Mouse (Mus musculus) midbrain, embryonic 16.5 days (tissue): ENCODE results near the gene Cox7a2l. TPM values are rescaled to one million over a fixed set of nuclear protein-coding genes. Genes with fewer than 3 reads are reported as not detected.
A peak's percentile ranks its signal among the peaks of the same experiment; 100 is the strongest.

ENCODE experiments used
- ATAC-seq: fragments of 200-750 bp; cut with Nextera tagmentation; 2 replicates; pipeline ENCODE4 v1.8.0; 2017; ENCODE audit warnings: moderate TSS enrichment
- H3K27ac ChIP-seq: fragments of 300-500 bp; sonication (generic); 2 replicates; pipeline ENCODE4 v1.5.1; 2014; ENCODE audit warnings: mild to moderate bottlenecking, low read length, mixed read lengths
- H3K27me3 ChIP-seq: fragments of 300-500 bp; sonication (generic); 2 replicates; pipeline ENCODE4 v1.6.1; 2014; ENCODE audit warnings: low read depth, low read length, mixed read lengths; ENCODE audit not compliant: control insufficient read depth, insufficient read depth
- H3K36me3 ChIP-seq: fragments of 300-500 bp; sonication (generic); 2 replicates; pipeline ENCODE4 v1.6.1; 2014; ENCODE audit warnings: mild to moderate bottlenecking, low read length, moderate library complexity, mixed read lengths; ENCODE audit not compliant: control insufficient read depth, insufficient read depth
- H3K4me1 ChIP-seq: fragments of 300-500 bp; sonication (generic); 2 replicates; pipeline ENCODE4 v1.6.1; 2014; ENCODE audit warnings: mild to moderate bottlenecking, low read length, mixed read lengths; ENCODE audit not compliant: control insufficient read depth, insufficient read depth
- H3K4me2 ChIP-seq: fragments of 300-500 bp; sonication (generic); 2 replicates; pipeline ENCODE4 v1.6.1; 2014; ENCODE audit warnings: mild to moderate bottlenecking, low read length, mixed read lengths
- H3K4me3 ChIP-seq: fragments of 300-500 bp; sonication (generic); 2 replicates; pipeline ENCODE4 v1.5.1; 2014; ENCODE audit warnings: low read depth, mild to moderate bottlenecking, low read length, moderate library complexity, mixed read lengths
- H3K9ac ChIP-seq: fragments of 300-500 bp; sonication (generic); 2 replicates; pipeline ENCODE4 v1.6.1; 2014; ENCODE audit warnings: low read depth, low read length, mixed read lengths
- H3K9me3 ChIP-seq: fragments of 300-500 bp; sonication (generic); replicated peaks from 2 replicates; pipeline ENCODE4 v1.6.1; 2014; ENCODE audit warnings: mild to moderate bottlenecking, low read length, mixed read lengths; ENCODE audit not compliant: control insufficient read depth, poor library complexity, severe bottlenecking
- WGBS: fragments of 180-500 bp; shearing (Covaris S2); extraction: QIAGEN DNeasy Blood & Tissue Kit; methylation state at CpG from one replicate; pipeline ENCODE4 v1.1.7; 2014; 5-methylcytosine and 5-hydroxymethylcytosine counted together
- polyA plus RNA-seq: library from polyadenylated mRNA; unstranded; fragments of >200 nt; fragmentation: Nextera tagmentation; extraction: Ambion mirVana; gene quantifications from 2 replicates; pipeline ENCODE4 v1.2.1, GENCODE M21; 2015

The Cox7a2l gene
- polyA plus RNA-seq: 179 and 191 TPM in 2 replicates

DNA sequence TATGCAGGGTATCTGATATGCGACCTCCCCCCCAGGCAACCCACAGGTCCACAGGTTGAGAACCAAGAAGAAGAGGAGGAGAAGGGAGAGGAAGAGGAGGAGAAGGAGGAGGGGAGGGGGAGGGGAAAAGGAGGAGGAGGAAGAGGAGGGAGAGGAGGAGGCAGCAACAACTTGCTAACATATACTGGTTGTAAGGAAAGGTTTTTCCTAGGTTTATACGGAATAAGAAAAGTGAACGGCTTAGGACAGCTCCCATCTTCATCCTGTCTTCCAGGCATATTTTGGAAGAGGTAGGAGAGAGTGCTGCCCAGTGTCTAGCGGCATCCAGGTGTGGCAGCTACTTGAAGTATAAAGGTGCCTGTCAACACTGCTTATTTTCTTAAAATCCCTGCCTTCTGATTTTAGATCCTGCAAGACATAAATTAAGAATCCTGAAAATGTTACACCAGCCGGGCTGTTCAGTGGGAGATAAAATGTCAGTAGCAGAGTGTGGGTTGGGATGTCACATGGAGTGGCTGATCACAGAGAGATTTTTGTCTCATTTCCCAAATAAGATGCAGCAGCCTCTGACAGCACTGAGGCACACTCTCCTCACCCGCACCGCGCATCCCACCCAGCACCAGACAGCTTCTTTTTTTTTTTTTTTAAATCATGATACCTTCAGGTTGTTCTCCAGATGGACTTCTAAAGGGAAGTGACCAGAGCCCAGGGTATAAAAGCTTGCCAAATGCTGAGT is at the start of gene Cox7a2l:
Gene Cox7a2l, minus strand, starts transcription at position 51 of the 736 bp plus-strand sequence.
- ATAC-seq: no peak
- no peak within 1 kb of the TSS for H3K27ac ChIP-seq
- 95% methylated on average over 8 of the region's 8 CpGs for WGBS

DNA sequence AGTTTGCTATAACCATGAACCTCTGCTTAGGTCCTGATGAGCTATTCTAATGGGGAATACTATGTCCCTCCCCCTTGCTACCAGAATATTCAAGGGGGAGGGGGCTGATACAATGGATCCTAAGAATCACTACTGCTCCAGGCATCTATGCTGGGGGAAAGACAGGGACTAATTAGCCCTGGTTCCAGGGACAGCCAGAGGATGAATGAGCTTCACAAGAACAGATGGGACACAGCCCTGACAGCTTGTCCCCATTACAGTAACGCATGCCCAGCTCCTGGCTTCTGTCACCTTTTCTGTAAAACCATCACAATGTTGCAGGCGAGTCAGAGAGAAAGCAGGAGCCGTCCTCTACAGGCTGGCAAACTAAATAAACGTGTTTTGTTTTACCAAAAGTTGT is 48.4 kb upstream of the Cox7a2l start:
- H3K9me3 ChIP-seq: no peaks in the 10 kb centered on the region
- peak; percentile 58; the same call in 1 of the 2 replicates for ATAC-seq
- WGBS: 55% methylated on average over 4 of the region's 4 CpGs
- no peaks in the 10 kb centered on the region for H3K36me3 ChIP-seq
- no peak overlapping the region for H3K4me3 ChIP-seq
- H3K9ac ChIP-seq: no peak overlapping the region
- no peak overlapping the region for H3K4me2 ChIP-seq
- H3K27ac ChIP-seq: no peak overlapping the region
- no peaks in the 10 kb centered on the region for H3K4me1 ChIP-seq
- no peaks in the 10 kb centered on the region for H3K27me3 ChIP-seq

More for the DNA sequence above, at the start of gene Cox7a2l:
- Histone ChIP-seq H3K9me3 (no peaks in the 10 kb centered on the region), H3K9ac (no peak within 1 kb of the TSS), H3K4me3 (no peak within 1 kb of the TSS), H3K4me2 (no peak within 1 kb of the TSS), H3K4me1 (peaks cover 19% of the 10 kb centered on the region), H3K27me3 (no peaks in the 10 kb centered on the region), H3K36me3 (no peaks in the 10 kb centered on the region)

DNA sequence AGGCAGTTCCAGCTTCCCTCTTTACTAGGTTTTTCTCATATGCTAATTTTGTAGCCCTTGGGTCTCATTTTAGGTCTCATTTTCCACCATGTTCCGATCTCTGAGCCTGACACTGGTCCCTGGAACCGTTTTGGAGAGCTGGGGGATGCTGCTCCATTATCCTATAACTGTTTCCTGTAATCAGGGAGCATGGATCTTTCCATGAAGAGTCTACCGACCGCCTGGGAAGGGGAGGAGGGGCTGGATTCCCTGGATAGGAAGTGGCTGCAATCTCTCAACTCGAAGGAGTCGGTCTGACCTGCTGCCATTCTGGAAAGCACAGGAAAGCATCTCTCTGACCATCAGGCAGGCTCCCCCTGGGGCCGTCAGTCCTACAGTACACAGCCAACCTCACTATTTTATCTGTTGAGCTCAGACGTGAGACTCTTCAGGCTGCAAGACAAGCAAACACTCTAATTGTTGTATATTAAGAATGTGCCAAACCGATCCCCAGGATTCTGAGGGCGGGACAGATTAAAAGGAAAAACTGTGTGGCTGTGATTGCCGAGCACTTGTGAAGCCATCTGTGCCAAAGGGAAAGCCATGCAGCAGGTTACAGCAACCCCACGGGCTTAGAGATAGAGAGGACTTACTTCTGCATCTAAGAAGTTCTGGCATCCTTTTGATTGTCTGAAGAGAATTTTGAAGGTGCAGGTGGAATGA is 47.1 kb upstream of the Cox7a2l start:
- Histone ChIP-seq H3K4me2 (no peak overlapping the region), H3K27me3 (no peaks in the 10 kb centered on the region), H3K4me3 (no peak overlapping the region), H3K36me3 (no peaks in the 10 kb centered on the region), H3K27ac (no peak overlapping the region), H3K9ac (no peak overlapping the region), H3K9me3 (no peaks in the 10 kb centered on the region), H3K4me1 (no peaks in the 10 kb centered on the region)
- no peak for ATAC-seq
- WGBS: 69% methylated on average over 12 of the region's 12 CpGs

DNA sequence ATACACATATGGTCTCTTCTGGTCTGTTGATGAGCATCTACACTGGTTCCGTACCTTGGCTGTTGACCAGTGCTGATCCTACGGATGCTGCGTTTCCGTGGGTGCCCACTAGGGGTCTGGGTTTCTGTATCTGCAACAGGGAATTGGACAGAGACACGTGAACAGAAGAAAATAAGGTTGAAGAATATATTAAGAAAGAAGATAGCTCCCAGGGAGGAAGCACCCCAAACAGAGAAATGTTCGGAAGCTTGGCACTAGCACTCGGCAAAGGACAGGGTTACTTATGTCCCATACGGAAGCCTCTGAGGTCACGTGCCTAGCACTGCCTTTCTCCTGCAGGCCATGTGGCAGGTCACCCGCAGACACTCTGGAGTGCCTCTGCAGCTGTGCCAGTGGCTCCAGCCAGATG is 46.6 kb upstream of the Cox7a2l start:
- no peak overlapping the region for H3K4me3 ChIP-seq
- H3K9me3 ChIP-seq: no peaks in the 10 kb centered on the region
- no peaks in the 10 kb centered on the region for H3K27me3 ChIP-seq
- H3K27ac ChIP-seq: no peak overlapping the region
- H3K9ac ChIP-seq: no peak overlapping the region
- WGBS: 47% methylated on average over 10 of the region's 10 CpGs
- no peak overlapping the region for H3K4me2 ChIP-seq
- ATAC-seq: no peak
- H3K36me3 ChIP-seq: no peaks in the 10 kb centered on the region
- no peaks in the 10 kb centered on the region for H3K4me1 ChIP-seq

DNA sequence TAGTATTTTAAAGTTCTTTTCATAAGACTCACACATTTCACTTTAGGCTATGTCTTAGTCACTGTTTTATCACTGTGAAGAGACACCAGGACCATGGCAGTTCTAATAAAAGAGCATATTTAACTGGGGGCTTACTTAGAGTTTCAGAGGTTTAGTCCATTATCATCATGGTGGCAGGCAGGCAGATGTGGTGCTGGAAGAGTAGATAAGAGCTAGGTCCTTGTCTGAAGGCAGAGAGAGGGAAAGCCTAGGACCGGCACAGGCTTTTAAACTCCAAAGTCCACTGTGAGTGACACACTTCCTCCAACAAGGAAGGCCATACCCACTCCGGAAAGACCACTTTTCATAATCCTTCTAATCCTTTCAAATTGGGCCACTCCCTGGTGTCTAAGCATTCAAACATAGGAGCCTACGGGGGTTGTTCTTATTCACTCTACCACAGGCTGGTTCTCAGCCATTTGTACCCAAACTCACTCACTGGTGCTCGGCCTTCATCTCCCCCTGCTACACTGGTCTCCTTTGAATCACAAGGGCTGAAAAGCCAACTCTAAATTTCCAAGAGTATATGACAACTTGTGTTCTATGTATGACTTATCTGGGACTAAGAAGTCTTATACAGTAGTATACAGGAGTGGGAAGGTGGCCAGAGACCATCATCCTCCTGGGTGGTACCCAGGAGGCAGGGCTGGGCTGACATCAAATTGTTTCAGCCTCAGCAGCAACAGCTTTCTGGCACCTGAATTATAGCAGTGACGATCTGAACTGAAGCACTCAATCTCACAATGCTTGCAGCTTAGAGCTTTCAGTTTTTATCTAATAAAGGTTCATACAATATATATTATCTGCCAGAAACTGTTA is 45.3 kb upstream of the Cox7a2l start:
- Histone ChIP-seq H3K4me1 (no peaks in the 10 kb centered on the region), H3K36me3 (no peaks in the 10 kb centered on the region), H3K4me3 (no peak overlapping the region), H3K4me2 (no peak overlapping the region), H3K27me3 (no peaks in the 10 kb centered on the region), H3K9ac (no peak overlapping the region), H3K9me3 (no peaks in the 10 kb centered on the region), H3K27ac (no peak overlapping the region)
- no peak for ATAC-seq
- WGBS: 91% methylated on average over 5 of the region's 5 CpGs

DNA sequence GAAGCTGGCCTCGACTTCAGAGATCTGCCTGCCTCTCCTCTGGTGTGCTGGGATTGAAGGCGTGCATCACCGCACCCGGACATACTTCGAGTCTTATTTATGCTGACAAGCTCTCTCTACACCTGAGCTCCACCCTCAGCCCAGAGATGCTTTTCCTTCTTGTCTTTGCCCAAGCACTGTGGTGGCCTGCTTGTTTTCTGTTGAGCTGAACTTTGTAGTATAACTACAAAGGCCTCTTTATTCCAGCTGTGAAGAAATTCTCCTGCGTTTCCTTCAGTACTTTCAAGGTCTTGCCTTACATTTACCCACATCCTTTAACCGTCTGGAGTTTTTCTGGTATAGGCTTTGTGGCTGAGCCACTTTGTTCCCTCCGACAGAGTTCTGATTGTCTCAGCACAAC is 42.0 kb upstream of the Cox7a2l start:
- no peak overlapping the region for H3K27ac ChIP-seq
- H3K4me2 ChIP-seq: no peak overlapping the region
- H3K4me1 ChIP-seq: no peaks in the 10 kb centered on the region
- no peaks in the 10 kb centered on the region for H3K36me3 ChIP-seq
- H3K4me3 ChIP-seq: no peak overlapping the region
- no peak overlapping the region for H3K9ac ChIP-seq
- WGBS: 43% methylated on average over 8 of the region's 8 CpGs
- no peaks in the 10 kb centered on the region for H3K9me3 ChIP-seq
- no peak for ATAC-seq
- H3K27me3 ChIP-seq: no peaks in the 10 kb centered on the region

DNA sequence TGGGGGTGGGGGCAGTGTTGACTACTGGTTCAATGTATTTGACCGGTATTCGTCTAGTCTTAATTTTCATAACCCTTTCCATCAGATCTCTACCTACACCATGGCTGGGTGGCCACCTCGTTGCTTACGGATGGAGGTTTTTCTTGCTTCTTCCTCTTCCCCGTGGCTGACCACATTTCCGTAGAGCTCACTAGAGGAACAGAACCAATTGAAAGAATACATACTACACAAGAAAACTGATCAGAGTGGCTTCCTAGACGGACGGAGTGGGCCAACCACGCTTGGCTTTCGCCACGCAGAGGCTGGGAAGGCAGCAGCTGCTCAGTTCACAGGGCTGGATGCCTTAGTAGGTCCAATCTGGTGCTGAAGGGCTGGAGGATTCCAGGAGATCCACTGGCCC is 38.7 kb upstream of the Cox7a2l start:
- H3K27me3 ChIP-seq: no peaks in the 10 kb centered on the region
- H3K9me3 ChIP-seq: no peaks in the 10 kb centered on the region
- H3K36me3 ChIP-seq: no peaks in the 10 kb centered on the region
- WGBS: 94% methylated on average over 11 of the region's 11 CpGs
- H3K27ac ChIP-seq: no peak overlapping the region
- H3K9ac ChIP-seq: no peak overlapping the region
- no peak overlapping the region for H3K4me2 ChIP-seq
- no peak overlapping the region for H3K4me3 ChIP-seq
- ATAC-seq: no peak
- no peaks in the 10 kb centered on the region for H3K4me1 ChIP-seq

DNA sequence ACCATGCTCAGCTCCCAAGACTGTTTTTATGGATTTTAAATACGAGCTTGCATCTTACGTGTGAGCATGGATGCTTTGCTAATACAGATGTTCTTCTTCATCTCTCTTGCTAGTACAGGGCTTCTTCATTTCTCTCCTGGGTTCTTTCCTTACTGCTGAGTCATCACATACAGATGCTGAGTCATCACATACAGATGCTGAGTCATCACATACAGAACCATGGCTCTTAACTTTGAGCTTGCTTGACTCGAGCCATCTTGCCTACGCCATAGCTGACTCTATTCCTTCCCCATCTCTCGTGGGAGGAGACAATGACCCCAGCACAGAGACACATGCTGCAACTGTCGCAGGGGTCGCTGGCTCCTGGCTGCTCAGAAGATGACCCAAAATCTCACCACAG is 37.9 kb upstream of the Cox7a2l start:
- Histone ChIP-seq H3K36me3 (no peaks in the 10 kb centered on the region), H3K4me1 (no peaks in the 10 kb centered on the region), H3K4me2 (no peak overlapping the region), H3K4me3 (no peak overlapping the region), H3K27ac (no peak overlapping the region), H3K27me3 (no peaks in the 10 kb centered on the region), H3K9me3 (no peaks in the 10 kb centered on the region), H3K9ac (no peak overlapping the region)
- 90% methylated on average over 7 of the region's 7 CpGs for WGBS
- no peak for ATAC-seq
